Mouse (Mus musculus): ENCODE data around the gene Slc25a48. TPM values are rescaled to one million over a fixed set of nuclear protein-coding genes. Genes with fewer than 3 reads are reported as not detected.

Gene Slc25a48
- not detected in 2 replicates for polyA plus RNA-seq (2016; fragmentation: Nextera tagmentation; extraction: Ambion mirVana)

DNA sequence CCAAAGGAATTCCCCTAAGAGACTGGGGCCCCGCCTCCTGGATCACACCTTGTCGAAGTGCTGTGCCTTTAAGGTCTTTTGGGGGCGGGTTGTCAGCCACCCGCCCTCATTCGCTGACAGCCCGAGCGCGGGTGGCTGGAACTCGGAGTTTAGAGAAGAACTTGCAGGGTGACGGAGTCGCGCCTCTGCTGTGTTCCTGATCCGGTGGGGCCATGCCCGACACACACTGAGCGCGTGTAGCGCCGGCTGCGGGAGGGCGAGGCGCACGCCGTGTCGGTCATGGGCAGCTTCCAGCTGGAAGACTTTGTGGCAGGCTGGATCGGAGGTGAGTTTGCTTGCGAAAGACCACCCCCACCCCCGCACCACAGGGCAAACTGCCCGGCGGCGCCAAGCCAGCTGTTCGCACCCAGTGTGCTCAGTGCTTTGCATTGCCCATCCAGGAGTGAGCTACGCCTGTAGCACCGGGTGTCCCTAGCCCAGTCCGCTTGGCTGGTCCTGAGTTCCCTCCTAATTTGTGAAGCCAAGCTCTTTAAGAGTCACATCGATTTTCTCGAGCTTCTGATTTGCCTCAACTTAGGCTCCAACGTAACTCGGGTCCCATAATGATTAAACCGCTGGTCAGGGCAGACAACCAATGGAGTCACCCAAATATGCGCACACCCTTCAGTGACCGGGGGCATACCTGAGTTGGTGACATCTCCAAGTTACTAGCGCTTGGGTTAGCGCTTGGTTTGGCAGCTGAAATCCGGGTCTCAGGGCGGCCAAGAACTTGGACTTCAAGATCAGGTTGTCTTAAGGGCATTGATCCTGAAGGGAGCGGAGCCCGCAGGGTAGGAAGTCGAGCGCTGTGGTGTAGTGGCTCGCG is at the start of gene Slc25a48:
Gene Slc25a48, plus strand, starts transcription at position 145 of the 865 bp plus-strand sequence.
- peak within 1 kb of the TSS; percentile 17 for H3K4me3 ChIP-seq
- 0 out of 2 replicates have a peak within 1 kb of the TSS, but pooled peaks have one; percentile 23 for H3K9ac ChIP-seq

DNA sequence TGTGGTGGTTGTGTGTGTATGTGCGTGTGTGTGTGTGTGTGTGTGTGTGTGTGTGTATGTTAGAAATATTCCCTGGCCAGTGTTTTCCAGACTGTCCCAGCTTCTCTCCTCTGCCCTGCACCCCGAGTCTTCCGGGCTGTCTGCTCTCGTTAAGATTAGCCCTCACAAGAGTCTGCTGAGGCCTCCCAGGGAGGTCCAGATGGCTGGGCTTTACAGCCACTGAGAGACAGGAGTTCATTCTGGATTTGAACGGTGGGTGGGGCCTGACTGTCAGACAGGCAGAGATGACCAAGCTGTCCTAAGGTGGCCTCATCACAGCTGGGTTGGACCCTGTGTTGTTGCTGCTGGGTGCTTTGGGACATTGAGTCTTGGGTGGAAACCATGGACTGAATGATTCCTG is 40.6 kb upstream of the Slc25a48 start:
- no peak overlapping the region for H3K4me2 ChIP-seq (replicated peaks)
- no peaks in the 10 kb centered on the region for H3K36me3 ChIP-seq
- no peaks in the 10 kb centered on the region for H3K9me3 ChIP-seq
- no peak overlapping the region for H3K4me3 ChIP-seq
- no peaks in the 10 kb centered on the region for H3K4me1 ChIP-seq
- no peaks in the 10 kb centered on the region for H3K27me3 ChIP-seq (replicated peaks)
- WGBS, result 51% methylated on average over 5 of the region's 5 CpGs
- no peak overlapping the region for H3K9ac ChIP-seq
- H3K27ac ChIP-seq, result no peak overlapping the region
- ATAC-seq (ENCODE audit: low FRiP score, low read depth), result no peak

More for the DNA sequence above, at the start of gene Slc25a48:
- no peak for ATAC-seq (ENCODE audit: low FRiP score, low read depth)
- Histone ChIP-seq H3K9me3 (no peaks in the 10 kb centered on the region), H3K4me1 (peaks cover 18% of the 10 kb centered on the region), H3K27ac (no peak within 1 kb of the TSS), H3K4me2 (replicated peaks) (peak within 1 kb of the TSS; percentile 56), H3K27me3 (replicated peaks) (peaks cover 65% of the 10 kb centered on the region), H3K36me3 (no peaks in the 10 kb centered on the region)
- WGBS, result 3% methylated on average over 51 of the region's 51 CpGs

DNA sequence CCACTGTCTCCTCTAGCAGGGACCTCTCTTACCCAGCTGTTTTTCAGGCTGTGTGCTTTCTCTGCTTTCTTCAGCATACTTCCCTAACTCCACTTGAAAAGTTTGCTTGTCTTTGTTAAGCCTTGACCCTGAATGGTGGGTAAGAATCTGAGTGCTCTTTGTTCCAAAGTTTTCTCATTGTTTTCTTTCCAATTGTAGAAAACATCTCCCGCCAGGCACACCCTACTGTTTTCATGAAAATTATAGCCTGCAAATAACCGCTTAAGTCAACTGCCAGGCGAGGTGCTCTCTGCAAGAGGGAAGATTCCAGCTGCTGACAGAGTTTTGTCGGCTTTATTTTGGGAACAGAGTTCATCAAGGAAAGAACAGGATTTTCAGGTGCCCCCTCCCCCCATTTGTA is 37.0 kb upstream of the Slc25a48 start:
- H3K27me3 ChIP-seq (replicated peaks), result no peaks in the 10 kb centered on the region
- no peaks in the 10 kb centered on the region for H3K9me3 ChIP-seq
- no peak overlapping the region for H3K4me2 ChIP-seq (replicated peaks)
- H3K27ac ChIP-seq, result no peak overlapping the region
- 41% methylated on average over 4 of the region's 4 CpGs for WGBS
- ATAC-seq (ENCODE audit: low FRiP score, low read depth), result no peak
- H3K4me1 ChIP-seq, result no peaks in the 10 kb centered on the region
- no peak overlapping the region for H3K4me3 ChIP-seq
- H3K36me3 ChIP-seq, result no peaks in the 10 kb centered on the region
- H3K9ac ChIP-seq, result no peak overlapping the region

GRCm38 (mm10) chr13:56403381-56404086 is 34.6 kb upstream of the Slc25a48 start:
- Histone ChIP-seq H3K36me3 (no peaks in the 10 kb centered on the region), H3K9ac (no peak overlapping the region), H3K4me2 (replicated peaks) (no peak overlapping the region), H3K9me3 (no peaks in the 10 kb centered on the region), H3K4me1 (no peaks in the 10 kb centered on the region), H3K27ac (no peak overlapping the region), H3K27me3 (replicated peaks) (no peaks in the 10 kb centered on the region), H3K4me3 (no peak overlapping the region)
- no peak for ATAC-seq (ENCODE audit: low FRiP score, low read depth)
- WGBS, result 87% methylated on average over 8 of the region's 8 CpGs

- no peaks in the 10 kb centered on the region for H3K4me1 ChIP-seq
- H3K9me3 ChIP-seq, result no peaks in the 10 kb centered on the region
- H3K36me3 ChIP-seq, result no peaks in the 10 kb centered on the region
- H3K9ac ChIP-seq, result no peak overlapping the region
- 70% methylated on average over 6 of the region's 6 CpGs for WGBS
- H3K27me3 ChIP-seq (replicated peaks), result no peaks in the 10 kb centered on the region
- ATAC-seq (ENCODE audit: low FRiP score, low read depth), result no peak
- H3K4me3 ChIP-seq, result no peak overlapping the region
- no peak overlapping the region for H3K27ac ChIP-seq
- no peak overlapping the region for H3K4me2 ChIP-seq (replicated peaks)
Measured at GRCm38 (mm10) chr13:56404511-56405140, 33.5 kb upstream of the Slc25a48 start.

- WGBS, result 90% methylated on average over 9 of the region's 9 CpGs
- H3K4me3 ChIP-seq, result no peak overlapping the region
- no peak overlapping the region for H3K4me2 ChIP-seq (replicated peaks)
- no peaks in the 10 kb centered on the region for H3K4me1 ChIP-seq
- no peak for ATAC-seq (ENCODE audit: low FRiP score, low read depth)
- no peaks in the 10 kb centered on the region for H3K36me3 ChIP-seq
- H3K27me3 ChIP-seq (replicated peaks), result no peaks in the 10 kb centered on the region
- peaks cover 10% of the 10 kb centered on the region; the same call in 1 of the 2 replicates for H3K9me3 ChIP-seq
- H3K27ac ChIP-seq, result no peak overlapping the region
- H3K9ac ChIP-seq, result no peak overlapping the region
Measured at GRCm38 (mm10) chr13:56412286-56412873, 25.8 kb upstream of the Slc25a48 start.

- Histone ChIP-seq H3K27ac (no peak overlapping the region), H3K4me1 (no peaks in the 10 kb centered on the region), H3K4me3 (no peak overlapping the region), H3K9me3 (peaks cover 6% of the 10 kb centered on the region; the same call in 1 of the 2 replicates), H3K9ac (no peak overlapping the region), H3K36me3 (no peaks in the 10 kb centered on the region), H3K27me3 (replicated peaks) (peaks cover 5% of the 10 kb centered on the region; the same call in 1 of the 2 replicates), H3K4me2 (replicated peaks) (no peak overlapping the region)
- WGBS, result 50% methylated on average over 13 of the region's 13 CpGs
- ATAC-seq (ENCODE audit: low FRiP score, low read depth), result no peak
Measured at GRCm38 (mm10) chr13:56418685-56419483, 19.3 kb upstream of the Slc25a48 start.

DNA sequence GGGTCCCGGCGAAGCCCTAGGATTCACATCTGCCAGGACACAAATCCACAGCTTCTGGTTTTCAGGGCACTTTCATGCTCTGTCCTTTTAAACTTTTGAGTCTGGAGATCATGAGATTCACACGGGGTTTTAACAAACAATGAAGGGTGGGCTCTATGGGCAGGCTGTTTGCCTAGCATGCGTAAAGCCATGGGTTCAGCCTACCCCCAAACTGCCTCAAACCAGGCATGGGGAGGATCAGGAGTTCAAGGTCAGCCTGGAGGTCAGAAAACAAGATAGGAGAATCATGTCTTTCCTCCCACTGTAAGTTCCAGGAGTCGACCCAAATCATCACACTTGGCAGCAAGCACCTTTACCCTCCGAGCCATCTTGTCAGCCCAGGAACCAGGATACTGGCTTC is 18.6 kb upstream of the Slc25a48 start:
- no peak overlapping the region for H3K4me2 ChIP-seq (replicated peaks)
- no peak overlapping the region for H3K4me3 ChIP-seq
- no peak overlapping the region for H3K27ac ChIP-seq
- H3K4me1 ChIP-seq, result no peaks in the 10 kb centered on the region
- ATAC-seq (ENCODE audit: low FRiP score, low read depth), result no peak
- no peaks in the 10 kb centered on the region for H3K36me3 ChIP-seq
- H3K9ac ChIP-seq, result no peak overlapping the region
- WGBS, result 80% methylated on average over 6 of the region's 6 CpGs
- H3K9me3 ChIP-seq, result peaks cover under 1% of the 10 kb centered on the region; the same call in 1 of the 2 replicates
- peaks cover 5% of the 10 kb centered on the region; the same call in 1 of the 2 replicates for H3K27me3 ChIP-seq (replicated peaks)

GRCm38 (mm10) chr13:56422072-56422723 is 16.0 kb upstream of the Slc25a48 start:
- no peak overlapping the region for H3K4me3 ChIP-seq
- peaks cover 6% of the 10 kb centered on the region; the same call in 1 of the 2 replicates for H3K27me3 ChIP-seq (replicated peaks)
- 26% methylated on average over 16 of the region's 16 CpGs for WGBS
- H3K27ac ChIP-seq, result no peak overlapping the region
- H3K36me3 ChIP-seq, result no peaks in the 10 kb centered on the region
- H3K9ac ChIP-seq, result no peak overlapping the region
- H3K4me2 ChIP-seq (replicated peaks), result no peak overlapping the region
- no peaks in the 10 kb centered on the region for H3K4me1 ChIP-seq
- ATAC-seq (ENCODE audit: low FRiP score, low read depth), result no peak
- no peaks in the 10 kb centered on the region for H3K9me3 ChIP-seq

GRCm38 (mm10) chr13:56425931-56426330 is 12.2 kb upstream of the Slc25a48 start:
- Histone ChIP-seq H3K27ac (no peak overlapping the region), H3K27me3 (replicated peaks) (peaks cover 11% of the 10 kb centered on the region; the same call in 1 of the 2 replicates), H3K36me3 (no peaks in the 10 kb centered on the region), H3K4me3 (no peak overlapping the region), H3K9me3 (no peaks in the 10 kb centered on the region), H3K9ac (no peak overlapping the region), H3K4me2 (replicated peaks) (no peak overlapping the region), H3K4me1 (no peaks in the 10 kb centered on the region)
- no peak for ATAC-seq (ENCODE audit: low FRiP score, low read depth)
- 89% methylated on average over 7 of the region's 7 CpGs for WGBS

DNA sequence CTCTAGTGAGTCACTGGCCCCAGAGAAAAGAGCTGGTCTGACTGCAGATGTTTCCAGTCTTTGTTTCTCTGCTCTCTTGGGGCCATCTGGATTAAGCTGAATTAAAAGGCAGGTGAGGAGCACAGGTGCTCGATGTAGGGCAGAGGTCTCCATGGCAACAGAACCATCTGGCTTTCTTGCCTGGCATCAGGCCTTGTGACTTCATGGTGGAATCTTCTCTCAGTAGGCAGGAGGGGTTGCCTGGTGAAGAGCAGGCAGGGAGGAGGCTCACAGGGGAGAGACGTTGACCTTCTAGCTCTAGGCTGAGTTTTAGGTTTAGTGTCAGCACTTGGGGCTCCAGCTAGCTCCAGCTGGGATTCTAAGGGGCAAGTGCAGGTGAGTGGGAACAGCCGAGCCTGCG is 11.8 kb upstream of the Slc25a48 start, which contains the start of gene Gm3045:
Gene Gm3045, plus strand, starts transcription at position 230 of the 400 bp plus-strand sequence.
- peaks cover 14% of the 10 kb centered on the region; the same call in 1 of the 2 replicates for H3K27me3 ChIP-seq (replicated peaks)
- WGBS, result 80% methylated on average over 4 of the region's 4 CpGs
- H3K9ac ChIP-seq, result no peak within 1 kb of the TSS
- H3K4me3 ChIP-seq, result no peak within 1 kb of the TSS
- H3K9me3 ChIP-seq, result no peaks in the 10 kb centered on the region
- H3K4me1 ChIP-seq, result no peaks in the 10 kb centered on the region
- no peak within 1 kb of the TSS for H3K4me2 ChIP-seq (replicated peaks)
- no peaks in the 10 kb centered on the region for H3K36me3 ChIP-seq
- ATAC-seq (ENCODE audit: low FRiP score, low read depth), result no peak
- H3K27ac ChIP-seq, result no peak within 1 kb of the TSS

Measured in neural tube, embryonic 12.5 days (tissue).